9 mouse cellular contexts compared by ENCODE assay signal in the genomic region with DNA sequence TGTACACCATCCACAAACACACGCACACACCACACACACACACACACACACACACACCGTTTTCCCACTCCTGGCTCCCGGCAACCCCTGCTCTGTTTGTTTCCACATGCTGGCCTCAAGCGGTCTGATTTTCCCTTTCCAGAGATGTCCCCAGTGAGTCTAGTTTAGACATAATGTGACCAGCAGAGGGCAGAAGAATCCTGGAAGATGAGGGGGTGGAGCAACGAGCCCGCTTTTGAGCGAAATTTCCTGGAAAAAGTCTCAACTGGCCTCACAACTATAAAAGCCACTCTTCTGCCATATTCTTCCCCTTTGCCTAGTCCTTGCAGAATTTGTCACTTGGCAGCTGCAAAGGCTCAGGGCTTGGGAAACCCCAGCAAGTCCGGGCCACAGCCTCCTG. TPM values are rescaled to one million over a fixed set of nuclear protein-coding genes. Genes with fewer than 3 reads are reported as not detected.
A peak's percentile ranks its signal among the peaks of the same experiment; 100 is the strongest.
DNase-seq lines count a peak whose midpoint lies in the region; ATAC-seq and TF ChIP-seq lines count a peak whose summit lies in the region.
"Had no signal": no experiment of that assay in that cellular context is flagged by ENCODE, and none has a peak within 500 bp of the region (broad histone marks: within the 10 kb centered on the region; RNA-seq: fewer than 3 reads in every experiment).

No protein-coding gene starts in this region.

- H3K4me3 ChIP-seq in bone marrow, adult 2 months (replicated peaks; ENCODE audit: control insufficient read depth, low read depth, low read length), result no peak overlapping the region
- H3K4me3 ChIP-seq in embryonic facial prominence, embryonic 14.5 days (ENCODE audit: low read depth, low read length), result no peak overlapping the region
- no peak overlapping the region for H3K4me3 ChIP-seq in layer of hippocampus, adult 2 months

- H3K36me3 ChIP-seq in embryonic facial prominence, embryonic 14.5 days (ENCODE audit: control insufficient read depth, insufficient read depth, low read length), result no peaks in the 10 kb centered on the region

- no peak for TF ChIP-seq POLR2A in bone marrow, adult 2 months (IDR thresholded peaks at IDR 0.05; ENCODE audit: borderline replicate concordance, control insufficient read depth, low read depth, low read length)

- no peak overlapping the region for H3K27ac ChIP-seq in bone marrow, adult 2 months (ENCODE audit: control insufficient read depth, insufficient read depth, low read depth, low read length, poor library complexity)
- H3K27ac ChIP-seq in embryonic facial prominence, embryonic 14.5 days (replicated peaks; ENCODE audit: low read depth, low read length), result no peak overlapping the region
- H3K27ac ChIP-seq in layer of hippocampus, adult 2 months, result no peak overlapping the region
- H3K27ac ChIP-seq: macrophage had no signal

- peak; percentile 39; the same call in 1 of the 2 replicates for TF ChIP-seq CTCF in bone marrow, adult 2 months (IDR thresholded peaks at IDR 0.05; ENCODE audit: control insufficient read depth, insufficient read depth, low read length)
- peak; percentile 82 for TF ChIP-seq CTCF in layer of hippocampus, adult 2 months (conservative IDR thresholded peaks at IDR 0.05)

- peak; percentile 74 for DNase-seq in gastrocnemius, adult 18-20 months (ENCODE audit: low spot score)
- no peak for DNase-seq in gastrocnemius, postnatal 25 days
- DNase-seq in embryonic facial prominence, embryonic 14.5 days (ENCODE audit: low spot score), result peak; percentile 89
- peak; percentile 58 to 74 for DNase-seq in layer of hippocampus, adult 2 months (ENCODE audit: low spot score in 2 of 2)
- DNase-seq in lung, postnatal 25 days (ENCODE audit: low spot score), result peak; percentile 62
- peak; percentile 40 for DNase-seq in skeletal muscle tissue, adult 2 months (ENCODE audit: low read depth, low spot score)

- H3K9ac ChIP-seq in embryonic facial prominence, embryonic 14.5 days (ENCODE audit: low read depth, low read length), result no peak overlapping the region

- no peaks in the 10 kb centered on the region for H3K9me3 ChIP-seq in embryonic facial prominence, embryonic 14.5 days (ENCODE audit: control insufficient read depth, low read length)

- no peaks in the 10 kb centered on the region for H3K4me1 ChIP-seq in bone marrow, adult 2 months (ENCODE audit: control insufficient read depth, insufficient read depth, low read length)
- peaks cover 11% of the 10 kb centered on the region for H3K4me1 ChIP-seq in embryonic facial prominence, embryonic 14.5 days (ENCODE audit: control insufficient read depth, insufficient read depth, low read length)

- peak overlapping the region; percentile 28; the same call in 1 of the 2 replicates for H3K4me2 ChIP-seq in embryonic facial prominence, embryonic 14.5 days (ENCODE audit: low read depth, low read length)

- WGBS in bone marrow, adult 2 months, result 4% methylated on average over 8 of the region's 8 CpGs
- WGBS in embryonic facial prominence, embryonic 14.5 days, result 0% methylated on average over 8 of the region's 8 CpGs

- H3K27me3 ChIP-seq in embryonic facial prominence, embryonic 14.5 days (replicated peaks; ENCODE audit: control insufficient read depth, insufficient read depth, low read length), result peaks cover 53% of the 10 kb centered on the region

- ATAC-seq in embryonic facial prominence, embryonic 14.5 days (ENCODE audit: low read depth), result 0 out of 2 replicates have a peak, but pooled peaks have one; percentile 42
- peak; percentile 54; a peak in 1 of 4 replicates for ATAC-seq in hematopoietic stem cell, adult 5-6 weeks (replicated peaks in 1 of 2; ENCODE audit: insufficient read depth in 1 of 2, low FRiP score in 2 of 2, low TSS enrichment in 1 of 2, low read depth in 1 of 2, poor library complexity in 2 of 2, severe bottlenecking in 2 of 2)

RNA-seq across cellular contexts. Expression of gene Barx1, which starts 7.2 kb away (rescaled TPM):
- total RNA-seq in gastrocnemius, adult 18-20 months (2021), result not detected
- not detected for total RNA-seq in gastrocnemius, postnatal 25 days (2021)
- not detected in 2 replicates for polyA plus RNA-seq in bone marrow, adult 2 months (2011; ENCODE audit: insufficient read depth, insufficient read length, low replicate concordance, missing spikeins)
- polyA plus RNA-seq in embryonic facial prominence, embryonic 14.5 days (2014; fragmentation: Nextera tagmentation; extraction: Ambion mirVana), result 30.9 and 34.4 TPM in 2 replicates
- not detected in 2 replicates for total RNA-seq in hematopoietic stem cell, adult 5-6 weeks (2017)
- total RNA-seq in layer of hippocampus, adult 2 months (2021), result not detected
- polyA plus RNA-seq: macrophage had no signal

RNA-seq across cellular contexts. Expression of gene Ptpdc1, which starts 30.2 kb away (rescaled TPM):
- 1 to 10 TPM; 3.7 to 3.8 TPM for total RNA-seq in gastrocnemius, adult 18-20 months (2021)
- 1 to 10 TPM; 4.1 to 4.4 TPM for total RNA-seq in gastrocnemius, postnatal 25 days (2021)
- polyA plus RNA-seq in bone marrow, adult 2 months (2011; ENCODE audit: insufficient read depth, insufficient read length, low replicate concordance, missing spikeins), result 1.1 and 5.8 TPM in 2 replicates
- polyA plus RNA-seq in embryonic facial prominence, embryonic 14.5 days (2014; fragmentation: Nextera tagmentation; extraction: Ambion mirVana), result 15.6 and 19.4 TPM in 2 replicates
- 4.1 and 8.6 TPM in 2 replicates for total RNA-seq in hematopoietic stem cell, adult 5-6 weeks (2017)
- 10 to 100 TPM; 37.0 to 44.7 TPM for total RNA-seq in layer of hippocampus, adult 2 months (2021)
